Mouse (Mus musculus) forebrain, embryonic 14.5 days (tissue): ENCODE measurements around the gene 1700003E16Rik. TPM values are rescaled to one million over a fixed set of nuclear protein-coding genes. Genes with fewer than 3 reads are reported as not detected.

ENCODE experiments used
- ATAC-seq: fragments of 200-750 bp; cut with Nextera tagmentation; 2 replicates; pipeline ENCODE4 v1.8.0; 2017; ENCODE audit warnings: mild to moderate bottlenecking, moderate library complexity
- DNase-seq: peaks from one replicate; pipeline ENCODE4 v3.0.0-alpha.2; 2015; ENCODE audit warnings: low spot score
- H3K27ac ChIP-seq: fragments of 300-500 bp; sonication (generic); 2 replicates; pipeline ENCODE4 v1.5.1; 2014; ENCODE audit warnings: low read depth, mild to moderate bottlenecking, control low read depth, low read length, moderate library complexity
- H3K27me3 ChIP-seq: fragments of 300-500 bp; sonication (generic); replicated peaks from 2 replicates; pipeline ENCODE4 v1.6.1; 2014; ENCODE audit warnings: low read length, control low read depth, mixed read lengths; ENCODE audit not compliant: control insufficient read depth, insufficient read depth
- H3K36me3 ChIP-seq: fragments of 300-500 bp; sonication (generic); 2 replicates; pipeline ENCODE4 v1.6.1; 2014; ENCODE audit warnings: low read length, control low read depth; ENCODE audit not compliant: control insufficient read depth, insufficient read depth
- H3K4me1 ChIP-seq: fragments of 300-500 bp; sonication (generic); 2 replicates; pipeline ENCODE4 v1.6.1; 2014; ENCODE audit warnings: antibody characterized with exemption, low read length, control low read depth; ENCODE audit not compliant: control insufficient read depth, insufficient read depth
- H3K4me2 ChIP-seq: fragments of 300-500 bp; sonication (generic); 2 replicates; pipeline ENCODE4 v1.6.1; 2014; ENCODE audit warnings: mild to moderate bottlenecking, control low read depth, low read length
- H3K4me3 ChIP-seq: fragments of 300-500 bp; sonication (generic); 2 replicates; pipeline ENCODE4 v1.5.1; 2014; ENCODE audit warnings: low read depth, low read length, control low read depth
- H3K9ac ChIP-seq: fragments of 300-500 bp; sonication (generic); 2 replicates; pipeline ENCODE4 v1.6.1; 2014; ENCODE audit warnings: mild to moderate bottlenecking, low read length, control low read depth, moderate library complexity
- H3K9me3 ChIP-seq: fragments of 300-500 bp; sonication (generic); replicated peaks from 2 replicates; pipeline ENCODE4 v1.6.1; 2016; ENCODE audit warnings: low read length, control low read depth, mixed read lengths; ENCODE audit not compliant: control insufficient read depth
- WGBS: fragments of 180-500 bp; shearing (Covaris S2); extraction: QIAGEN DNeasy Blood & Tissue Kit; methylation state at CpG from one replicate; pipeline ENCODE4 v1.1.7; 2014; 5-methylcytosine and 5-hydroxymethylcytosine counted together
- polyA plus RNA-seq: library from polyadenylated mRNA; unstranded; fragments of >200 nt; fragmentation: Nextera tagmentation; extraction: Ambion mirVana; gene quantifications from 2 replicates; pipeline ENCODE4 v1.2.1, GENCODE M21; 2014

The 1700003E16Rik gene
- polyA plus RNA-seq, 1 experiment from 2014 or later, result 5.8 TPM

DNA sequence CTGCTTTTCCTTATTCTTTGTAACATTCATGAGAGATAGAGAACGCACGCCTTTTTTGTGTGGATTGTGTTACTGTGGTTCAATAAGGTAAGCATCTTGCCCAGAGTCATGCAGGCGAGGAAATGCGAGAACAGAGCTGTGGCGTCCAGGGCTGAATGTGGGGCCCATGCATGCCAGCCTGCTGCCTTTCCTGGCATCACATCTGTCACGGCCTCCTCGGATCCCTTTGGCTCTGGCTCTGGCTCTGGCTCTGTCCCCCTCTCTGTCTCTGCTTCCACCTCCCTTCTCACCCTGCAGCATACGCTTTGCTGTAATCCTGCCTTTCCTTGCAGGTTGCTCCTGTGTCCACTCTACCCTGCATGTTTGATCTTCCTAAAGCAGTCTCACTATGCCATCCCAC, 19.8 kb downstream of the 1700003E16Rik start:
- no peak for DNase-seq

DNA sequence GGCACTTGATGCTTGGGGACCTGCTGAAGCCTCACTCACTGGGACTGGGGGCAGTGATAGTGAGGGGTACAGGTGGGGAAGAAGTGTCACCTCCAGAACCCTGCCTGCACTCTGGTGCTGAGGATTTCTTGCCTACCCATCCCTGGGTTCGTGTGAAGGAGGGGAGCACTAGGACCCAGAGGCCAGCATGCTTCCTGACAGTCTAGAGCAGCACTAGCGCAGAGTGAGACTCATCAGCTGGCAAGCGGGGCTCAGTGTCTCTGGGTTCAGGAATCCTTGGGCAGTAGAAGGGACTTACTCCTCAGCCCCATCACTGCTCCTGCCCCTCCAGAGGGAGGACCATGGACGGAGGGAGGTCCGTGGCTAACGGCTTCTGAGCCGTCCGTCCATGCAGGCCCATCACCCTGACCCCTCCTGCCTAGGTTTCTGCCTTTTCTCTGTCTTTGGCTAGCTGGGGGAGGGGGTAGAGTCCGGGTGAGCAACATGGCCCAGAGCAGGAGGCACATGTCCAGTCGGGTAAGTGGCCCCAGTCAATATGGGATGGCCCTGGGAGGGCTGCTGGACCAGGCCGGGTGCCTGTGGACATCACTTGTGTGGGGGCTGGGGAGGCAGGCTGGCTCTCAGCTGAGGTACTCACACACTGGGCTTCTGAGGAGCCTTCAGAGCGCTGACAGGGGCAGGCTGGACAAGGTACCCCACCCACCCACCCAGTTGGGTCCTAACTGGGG, 23.4 kb downstream of the 1700003E16Rik start:
- 13% methylated on average over 12 of the region's 12 CpGs for WGBS
- Histone ChIP-seq H3K9ac (peak overlapping the region; percentile 60), H3K27me3 (no peaks in the 10 kb centered on the region), H3K27ac (no peak overlapping the region), H3K36me3 (peaks cover 21% of the 10 kb centered on the region), H3K4me3 (peak overlapping the region; percentile 28), H3K4me1 (peaks cover 10% of the 10 kb centered on the region; the same call in 1 of the 2 replicates), H3K9me3 (no peaks in the 10 kb centered on the region), H3K4me2 (peak overlapping the region; percentile 55)
- DNase-seq (peak; percentile 79), ATAC-seq (peak; percentile 85)

More for the DNA sequence above, 19.8 kb downstream of the 1700003E16Rik start:
- no peaks in the 10 kb centered on the region for H3K9me3 ChIP-seq
- peaks cover 10% of the 10 kb centered on the region; the same call in 1 of the 2 replicates for H3K4me1 ChIP-seq
- no peak for ATAC-seq
- WGBS, result 83% methylated on average over 8 of the region's 8 CpGs
- no peak overlapping the region for H3K9ac ChIP-seq
- H3K36me3 ChIP-seq, result no peaks in the 10 kb centered on the region; the same call in 1 of the 2 replicates
- no peaks in the 10 kb centered on the region for H3K27me3 ChIP-seq
- H3K4me3 ChIP-seq, result no peak overlapping the region
- H3K4me2 ChIP-seq, result no peak overlapping the region
- H3K27ac ChIP-seq, result no peak overlapping the region

DNA sequence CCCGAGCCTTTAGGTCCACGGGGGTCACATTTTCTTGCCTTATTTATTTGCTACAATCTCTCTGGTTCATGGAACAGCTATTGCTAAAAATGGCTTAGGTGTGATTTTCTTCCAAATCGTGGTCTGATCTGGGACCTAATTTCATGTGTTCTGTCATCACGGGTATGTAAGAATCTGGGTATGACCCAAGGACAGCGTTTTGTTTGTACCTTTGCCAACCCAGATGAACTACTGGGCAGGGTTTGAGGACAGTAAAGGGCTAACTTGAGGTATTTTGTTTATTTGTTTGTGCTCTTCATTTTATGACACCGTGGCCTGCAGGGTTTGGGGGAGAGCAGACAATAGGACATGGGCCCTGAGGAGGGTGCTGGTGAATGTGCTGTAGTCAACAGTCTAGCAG, 24.4 kb downstream of the 1700003E16Rik start:
- Histone ChIP-seq H3K27ac (no peak overlapping the region), H3K4me1 (peaks cover 12% of the 10 kb centered on the region; the same call in 1 of the 2 replicates), H3K4me3 (no peak overlapping the region), H3K36me3 (peaks cover 26% of the 10 kb centered on the region), H3K27me3 (no peaks in the 10 kb centered on the region), H3K4me2 (no peak overlapping the region; the same call in 1 of the 2 replicates), H3K9ac (no peak overlapping the region), H3K9me3 (no peaks in the 10 kb centered on the region)
- 84% methylated on average over 6 of the region's 6 CpGs for WGBS
- DNase-seq (no peak), ATAC-seq (no peak)

DNA sequence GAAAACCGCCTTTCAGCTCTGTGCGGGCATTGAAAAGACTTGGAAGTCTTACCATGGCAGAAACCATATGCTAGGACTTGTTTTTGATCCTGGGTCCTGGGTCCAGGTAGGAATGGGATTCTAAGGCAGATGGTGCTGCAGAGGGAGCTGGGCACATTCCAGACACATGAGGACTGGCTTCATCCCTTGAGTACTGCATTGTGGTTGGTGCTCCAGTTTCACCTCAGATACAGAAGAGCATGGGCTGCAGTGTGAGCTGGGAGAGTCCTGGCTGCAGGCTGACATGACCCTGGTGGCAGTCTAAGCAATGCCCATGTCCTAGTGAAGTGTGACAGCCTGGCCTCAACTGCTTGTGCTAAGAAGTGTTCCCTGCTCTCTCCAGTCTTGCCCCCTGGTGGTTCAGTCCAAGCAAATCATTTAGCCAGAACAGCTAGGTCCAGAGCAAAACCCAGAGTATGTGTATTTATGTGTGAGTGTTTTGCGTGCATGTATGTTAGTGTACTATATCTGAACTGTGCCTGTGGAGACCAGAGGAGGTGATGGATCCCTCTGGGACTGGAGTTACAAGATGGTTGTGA, 28.7 kb downstream of the 1700003E16Rik start:
- Histone ChIP-seq H3K9ac (no peak overlapping the region), H3K4me3 (no peak overlapping the region), H3K27ac (0 out of 2 replicates have a peak overlapping the region, but pooled peaks have one; percentile 83), H3K27me3 (no peaks in the 10 kb centered on the region), H3K4me1 (peaks cover 14% of the 10 kb centered on the region), H3K36me3 (peaks cover 45% of the 10 kb centered on the region), H3K4me2 (no peak overlapping the region), H3K9me3 (no peaks in the 10 kb centered on the region)
- no peak for ATAC-seq
- WGBS, result 87% methylated on average over 3 of the region's 3 CpGs
- DNase-seq, result no peak

DNA sequence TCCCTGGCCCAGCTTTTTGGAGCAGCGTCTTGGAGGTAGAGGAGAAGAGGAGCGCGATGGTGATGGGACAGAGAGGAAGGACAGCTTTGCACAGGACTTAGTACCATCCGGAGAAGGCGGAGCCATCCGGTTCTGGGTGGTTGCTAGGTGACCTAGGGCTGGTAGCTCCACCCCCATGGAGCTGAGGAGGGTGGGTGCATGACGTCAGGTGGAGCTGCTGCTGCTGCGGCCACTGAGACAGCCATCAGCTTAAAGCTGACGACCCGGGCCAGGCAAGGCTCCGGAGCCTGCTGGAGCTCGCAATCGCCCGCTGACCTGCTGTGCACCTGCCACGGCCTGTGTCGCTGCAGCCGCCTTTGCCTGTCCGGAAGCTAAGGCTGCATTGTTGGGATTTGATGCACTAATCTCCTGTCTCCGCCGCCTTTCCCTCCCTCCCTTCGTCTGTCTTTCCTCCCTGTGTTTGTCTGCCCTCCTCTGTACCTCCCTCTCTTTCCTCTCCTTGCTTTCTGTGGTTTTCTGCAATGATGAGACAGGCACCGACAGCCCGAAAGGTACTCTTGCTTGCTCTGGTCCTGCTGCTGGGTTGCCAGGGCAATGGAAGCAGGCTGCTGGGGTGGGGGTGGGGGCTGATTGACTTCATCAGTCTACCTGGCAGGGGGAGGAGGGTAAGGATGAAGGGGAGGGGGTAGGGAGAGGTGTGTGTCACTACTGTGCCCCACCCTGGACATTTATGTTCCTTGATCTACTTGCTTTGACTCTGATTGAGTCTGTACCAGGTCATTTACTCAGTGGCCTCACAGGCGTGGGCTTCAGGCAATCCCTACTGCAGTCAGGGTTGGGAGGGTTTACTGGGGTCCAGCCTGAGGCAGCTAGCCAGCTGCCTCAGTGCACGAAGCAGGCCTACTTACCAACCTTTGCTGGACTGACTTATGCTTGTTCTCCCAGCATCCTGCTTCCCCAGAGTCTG, 30.0 kb downstream of the 1700003E16Rik start:
- Histone ChIP-seq H3K27me3 (no peaks in the 10 kb centered on the region), H3K9ac (peak overlapping the region; percentile 85), H3K4me1 (peaks cover 14% of the 10 kb centered on the region), H3K36me3 (peaks cover 58% of the 10 kb centered on the region), H3K4me3 (peak overlapping the region; percentile 51), H3K4me2 (peak overlapping the region; percentile 60), H3K27ac (peak overlapping the region; percentile 83), H3K9me3 (no peaks in the 10 kb centered on the region)
- 7% methylated on average over 25 of the region's 25 CpGs for WGBS
- ATAC-seq (peak; percentile 96), DNase-seq (peak; percentile 93)

DNA sequence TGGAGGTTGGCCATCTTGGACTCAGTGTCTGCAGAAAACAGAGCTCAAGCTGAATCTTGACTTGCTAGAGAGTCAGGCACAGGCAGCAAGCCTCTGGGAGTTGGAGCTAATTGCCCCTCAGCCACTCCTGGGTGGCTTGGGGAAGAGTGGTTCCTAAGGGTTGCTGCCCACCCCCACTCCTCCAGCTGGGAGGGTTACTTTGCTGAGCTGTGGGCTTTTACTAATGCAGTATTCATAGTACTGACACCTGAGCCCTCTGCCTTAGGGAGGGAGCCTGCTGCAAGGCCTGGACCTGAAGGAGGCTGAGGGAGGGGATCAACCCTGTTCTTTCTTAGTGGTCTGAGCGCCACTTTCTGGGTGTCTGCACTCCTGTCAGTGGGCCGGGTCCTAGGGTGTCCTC, 30.7 kb downstream of the 1700003E16Rik start:
- H3K36me3 ChIP-seq, result peaks cover 65% of the 10 kb centered on the region
- H3K4me1 ChIP-seq, result peaks cover 14% of the 10 kb centered on the region
- H3K27me3 ChIP-seq, result no peaks in the 10 kb centered on the region
- DNase-seq (no peak), ATAC-seq (no peak)
- H3K27ac ChIP-seq, result no peak overlapping the region
- peak overlapping the region; percentile 60 for H3K4me2 ChIP-seq
- WGBS, result 54% methylated on average over 2 of the region's 2 CpGs
- no peaks in the 10 kb centered on the region for H3K9me3 ChIP-seq
- peak overlapping the region; percentile 51 for H3K4me3 ChIP-seq
- peak overlapping the region; percentile 85 for H3K9ac ChIP-seq

DNA sequence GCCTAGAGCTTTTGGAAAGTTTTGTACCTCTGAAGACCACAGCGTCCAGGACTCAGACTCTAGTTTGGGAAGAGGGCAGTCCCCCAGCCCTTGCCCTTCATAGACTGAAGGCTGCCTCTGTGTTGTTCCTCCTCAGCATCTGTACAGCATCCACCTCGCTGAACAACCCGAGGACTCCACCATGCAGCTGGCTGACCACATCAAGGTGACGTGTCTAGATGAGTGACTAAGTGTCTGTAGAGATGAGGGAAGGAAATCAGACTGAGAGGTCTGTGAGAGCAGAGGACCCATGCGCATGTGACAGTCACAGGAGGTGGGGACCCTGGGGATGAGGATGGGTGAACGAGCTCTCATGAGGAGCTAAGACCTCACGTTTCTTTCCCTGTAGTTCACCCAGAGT, 37.4 kb downstream of the 1700003E16Rik start:
- no peaks in the 10 kb centered on the region for H3K4me1 ChIP-seq
- 91% methylated on average over 7 of the region's 7 CpGs for WGBS
- DNase-seq (no peak), ATAC-seq (no peak)
- no peak overlapping the region for H3K27ac ChIP-seq
- H3K4me2 ChIP-seq, result no peak overlapping the region
- peaks cover 99% of the 10 kb centered on the region for H3K36me3 ChIP-seq
- no peak overlapping the region for H3K4me3 ChIP-seq
- no peaks in the 10 kb centered on the region for H3K9me3 ChIP-seq
- H3K9ac ChIP-seq, result no peak overlapping the region
- no peaks in the 10 kb centered on the region for H3K27me3 ChIP-seq

DNA sequence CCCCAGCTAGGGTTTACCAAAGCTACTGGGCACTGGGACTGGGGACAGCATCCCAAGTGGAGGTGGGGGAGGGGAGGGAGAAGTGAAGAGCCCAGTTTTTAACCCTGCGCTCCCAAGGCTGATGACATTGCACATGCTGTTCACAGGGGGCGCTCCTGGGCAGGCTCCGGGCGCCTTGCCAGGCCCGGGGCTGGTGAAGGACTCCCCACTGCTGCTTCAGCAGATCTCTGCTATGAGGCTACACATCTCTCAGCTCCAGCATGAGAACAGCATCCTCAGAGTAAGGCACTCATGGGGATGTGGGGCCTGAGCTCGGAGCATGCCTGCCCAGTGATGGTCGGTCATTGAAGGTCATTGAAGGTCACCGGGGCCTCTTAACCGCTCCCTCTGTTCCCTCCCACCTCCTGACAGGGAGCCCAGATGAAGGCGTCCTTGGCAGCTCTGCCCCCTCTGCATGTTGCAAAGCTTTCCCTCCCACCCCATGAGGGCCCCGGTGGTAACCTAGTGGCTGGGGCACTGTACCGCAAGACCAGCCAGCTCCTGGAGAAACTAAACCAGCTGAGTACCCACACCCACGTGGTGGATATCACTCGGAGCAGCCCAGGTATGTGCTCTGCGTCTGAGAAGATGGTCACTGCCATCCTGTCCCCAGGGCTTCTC, 41.3 kb downstream of the 1700003E16Rik start:
- Histone ChIP-seq H3K27me3 (no peaks in the 10 kb centered on the region), H3K9ac (no peak overlapping the region), H3K27ac (no peak overlapping the region), H3K9me3 (no peaks in the 10 kb centered on the region), H3K4me1 (no peaks in the 10 kb centered on the region), H3K4me3 (no peak overlapping the region), H3K4me2 (no peak overlapping the region), H3K36me3 (peaks cover 85% of the 10 kb centered on the region)
- 48% methylated on average over 15 of the region's 15 CpGs for WGBS
- peak; percentile 33; the same call in 1 of the 2 replicates for ATAC-seq
- peak; percentile 51 for DNase-seq
